Mouse (Mus musculus) olfactory bulb, adult 2 months (tissue): ENCODE measurements around the gene N4bp2l2.

Experiments used
- CTCF ChIP-seq: fragments of 200-500 bp; IDR thresholded peaks from 2 replicates; pipeline ENCODE4 v1.5.1; 2012; ENCODE audit warnings: low read depth, mild to moderate bottlenecking, low read length, moderate library complexity; ENCODE audit not compliant: insufficient read depth
- POLR2A ChIP-seq: fragments of 200-500 bp; IDR thresholded peaks from 2 replicates; pipeline ENCODE4 v1.6.1; 2012; ENCODE audit warnings: mild to moderate bottlenecking, low read depth, low read length, moderate library complexity; ENCODE audit not compliant: insufficient read depth

- TF ChIP-seq CTCF (no peak), POLR2A (no peak)
These were observed 70.5 kb downstream of the N4bp2l2 start for GRCm38 (mm10) chr5:150595366-150596016.
